Mouse (Mus musculus): ENCODE data around the gene Spc25. TPM values are rescaled to one million over a fixed set of nuclear protein-coding genes. Genes with fewer than 3 reads are reported as not detected.

The Spc25 gene
- polyA plus RNA-seq (2014; fragmentation: Illumina TruSeq; extraction: RNeasy Lipid Tissue Mini Kit (QIAGEN cat#74804); ENCODE audit: low read depth, low replicate concordance): 0.81 TPM

GRCm38 (mm10) chr2:69205791-69206351 is at the start of gene Spc25:
Spc25 (minus strand) TSS chr2:69206194.

DNA sequence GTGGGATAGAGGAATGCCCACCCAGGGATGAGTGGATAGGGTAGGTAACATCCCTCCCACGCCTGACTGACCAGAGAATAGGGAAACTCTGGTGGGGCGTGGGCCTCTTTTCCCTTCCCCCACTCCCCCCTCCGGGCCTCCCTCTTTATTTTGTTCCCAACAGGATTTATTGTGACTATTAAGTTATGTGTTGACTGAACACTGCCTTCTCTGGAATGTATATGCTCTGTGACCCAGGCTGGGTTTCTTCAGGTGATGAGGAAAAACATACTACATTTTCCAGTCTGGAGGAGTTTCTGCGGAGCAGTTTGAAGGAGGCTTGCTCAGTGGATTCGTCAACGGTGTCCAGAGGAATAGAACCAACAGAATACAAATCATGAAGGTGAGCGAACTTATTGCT is 4.8 kb upstream of the Spc25 start, which contains the start of gene G6pc2:
Gene G6pc2 (plus strand): TSS at position 301 of the 400 bp plus-strand sequence.

Other genes with a start within 250 kb of the Spc25 start
- 8.5 TPM for gene Nostrin, start 70.4 kb downstream of the Spc25 start, polyA plus RNA-seq (2014; fragmentation: Illumina TruSeq; extraction: RNeasy Lipid Tissue Mini Kit (QIAGEN cat#74804); ENCODE audit: low read depth, low replicate concordance)
- gene G6pc2, start 4.9 kb upstream of the Spc25 start, polyA plus RNA-seq (2014; fragmentation: Illumina TruSeq; extraction: RNeasy Lipid Tissue Mini Kit (QIAGEN cat#74804); ENCODE audit: low read depth, low replicate concordance): not detected
- gene Abcb11, start 136.4 kb upstream of the Spc25 start, polyA plus RNA-seq (2014; fragmentation: Illumina TruSeq; extraction: RNeasy Lipid Tissue Mini Kit (QIAGEN cat#74804); ENCODE audit: low read depth, low replicate concordance): not detected
- 0.16 TPM for gene Dhrs9, start 174.3 kb upstream of the Spc25 start, polyA plus RNA-seq (2014; fragmentation: Illumina TruSeq; extraction: RNeasy Lipid Tissue Mini Kit (QIAGEN cat#74804); ENCODE audit: low read depth, low replicate concordance)